Mouse (Mus musculus): Measurements from ENCODE around the gene Zfp691. TPM values are rescaled to one million over a fixed set of nuclear protein-coding genes. Genes with fewer than 3 reads are reported as not detected.

The Zfp691 gene
- polyA plus RNA-seq, 1 experiment from 2014 or later: 2.9 TPM

GRCm38 (mm10) chr4:119189864-119190263 lies 15.9 kb upstream of the Zfp691 start, which contains the start of gene Ermap:
Ermap (minus strand) TSS chr4:119190011.
- H3K27me3 ChIP-seq: no peaks in the 10 kb centered on the region
- peak within 1 kb of the TSS; percentile 88 for H3K4me2 ChIP-seq
- peak within 1 kb of the TSS; percentile 99 for H3K27ac ChIP-seq
- WGBS (ENCODE audit: insufficient replicate concordance): 11% methylated on average over 6 of the region's 6 CpGs
- H3K4me1 ChIP-seq (replicated peaks): peaks cover 73% of the 10 kb centered on the region
- no peaks in the 10 kb centered on the region for H3K9me3 ChIP-seq (replicated peaks)
- peak within 1 kb of the TSS; percentile 77 for H3K4me3 ChIP-seq (replicated peaks)
- peak within 1 kb of the TSS; percentile 91 for H3K9ac ChIP-seq
- DNase-seq: peak; percentile 87
- peak; percentile 92 for ATAC-seq (ENCODE audit: low read depth)
- H3K36me3 ChIP-seq: peaks cover 40% of the 10 kb centered on the region

DNA sequence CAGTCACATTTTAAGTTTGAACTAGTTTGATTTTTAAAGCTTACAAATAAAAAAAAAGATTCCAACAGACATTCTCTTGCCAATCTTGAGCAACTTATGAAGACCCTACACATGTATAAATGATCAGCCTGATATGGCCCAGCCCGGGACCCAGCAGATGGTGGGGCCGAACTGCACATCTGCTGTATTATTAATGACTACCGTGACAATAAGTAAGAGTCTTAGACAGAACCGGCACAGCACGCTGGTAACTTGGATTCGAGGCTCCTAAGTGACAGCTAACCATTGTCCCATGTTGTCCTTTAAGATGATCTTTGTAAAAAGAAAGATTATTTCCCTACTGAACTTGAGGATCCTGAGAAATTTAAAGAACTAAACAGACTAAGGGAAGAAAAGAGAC lies 15.4 kb upstream of the Zfp691 start:
- H3K4me2 ChIP-seq: peak overlapping the region; percentile 78

GRCm38 (mm10) chr4:119188060-119188785 lies 14.2 kb upstream of the Zfp691 start:
- Histone ChIP-seq H3K36me3 (peaks cover 57% of the 10 kb centered on the region), H3K4me1 (replicated peaks) (peaks cover 71% of the 10 kb centered on the region), H3K4me2 (peak overlapping the region; percentile 88), H3K27me3 (no peaks in the 10 kb centered on the region), H3K4me3 (replicated peaks) (peak overlapping the region; percentile 77), H3K27ac (peak overlapping the region; percentile 96), H3K9ac (peak overlapping the region; percentile 91), H3K9me3 (replicated peaks) (no peaks in the 10 kb centered on the region)
- WGBS (ENCODE audit: insufficient replicate concordance): 10% methylated on average over 11 of the region's 11 CpGs
- ATAC-seq (ENCODE audit: low read depth): peak; percentile 63
- DNase-seq: peak; percentile 72

More for the DNA sequence above, 15.4 kb upstream of the Zfp691 start:
- Histone ChIP-seq H3K27ac (peak overlapping the region; percentile 99), H3K36me3 (peaks cover 45% of the 10 kb centered on the region), H3K27me3 (no peaks in the 10 kb centered on the region), H3K4me1 (replicated peaks) (peaks cover 73% of the 10 kb centered on the region), H3K9ac (peak overlapping the region; percentile 91), H3K9me3 (replicated peaks) (no peaks in the 10 kb centered on the region), H3K4me3 (replicated peaks) (peak overlapping the region; percentile 77)
- no peak for ATAC-seq (ENCODE audit: low read depth)
- WGBS (ENCODE audit: insufficient replicate concordance): 14% methylated on average over 6 of the region's 6 CpGs
- DNase-seq: no peak

DNA sequence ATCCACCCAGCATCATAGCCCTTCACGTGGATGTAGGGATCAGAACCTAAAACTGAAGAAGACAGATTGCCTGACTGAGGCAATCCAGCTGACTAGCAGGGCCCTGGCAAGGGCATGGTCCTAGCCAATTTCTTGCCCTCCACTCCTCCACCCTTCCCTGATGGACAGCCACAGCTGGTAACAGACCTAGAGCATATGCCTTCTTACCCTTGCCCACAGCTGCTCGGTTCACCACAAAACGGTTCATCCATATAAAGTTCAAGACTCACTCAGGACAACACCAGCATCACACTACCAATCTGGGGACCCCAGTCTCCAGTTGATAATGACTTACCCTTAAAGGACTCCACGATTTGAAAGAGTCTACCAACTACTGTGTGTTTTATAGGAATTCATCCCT lies 11.8 kb upstream of the Zfp691 start:
- peaks cover 81% of the 10 kb centered on the region for H3K36me3 ChIP-seq
- ATAC-seq (ENCODE audit: low read depth): no peak
- WGBS (ENCODE audit: insufficient replicate concordance): 74% methylated on average over 4 of the region's 4 CpGs
- H3K4me3 ChIP-seq (replicated peaks): peak overlapping the region; percentile 77
- no peaks in the 10 kb centered on the region for H3K9me3 ChIP-seq (replicated peaks)
- peak overlapping the region; percentile 88 for H3K4me2 ChIP-seq
- H3K27me3 ChIP-seq: no peaks in the 10 kb centered on the region
- no peak for DNase-seq
- peak overlapping the region; percentile 47 for H3K27ac ChIP-seq
- H3K4me1 ChIP-seq (replicated peaks): peaks cover 69% of the 10 kb centered on the region
- H3K9ac ChIP-seq: peak overlapping the region; percentile 53

- H3K27ac ChIP-seq: peak overlapping the region; percentile 53; the same call in 1 of the 2 replicates
- peak overlapping the region; percentile 25 for H3K4me2 ChIP-seq
- peaks cover 89% of the 10 kb centered on the region for H3K4me1 ChIP-seq (replicated peaks)
- H3K36me3 ChIP-seq: peaks cover 100% of the 10 kb centered on the region
- no peaks in the 10 kb centered on the region for H3K9me3 ChIP-seq (replicated peaks)
- H3K4me3 ChIP-seq (replicated peaks): peak overlapping the region; percentile 20; the same call in 1 of the 2 replicates
- H3K9ac ChIP-seq: 0 out of 2 replicates have a peak overlapping the region, but pooled peaks have one; percentile 3
- H3K27me3 ChIP-seq: no peaks in the 10 kb centered on the region
- 55% methylated on average over 1 of the region's 1 CpGs for WGBS (ENCODE audit: insufficient replicate concordance)
- ATAC-seq (ENCODE audit: low read depth) (no peak), DNase-seq (no peak)
These were observed 9.5 kb upstream of the Zfp691 start for GRCm38 (mm10) chr4:119183525-119183924.

GRCm38 (mm10) chr4:119181456-119181855 lies 7.5 kb upstream of the Zfp691 start:
- ATAC-seq (ENCODE audit: low read depth) (no peak), DNase-seq (no peak)
- no peak overlapping the region; the same call in 1 of the 2 replicates for H3K4me2 ChIP-seq
- H3K27me3 ChIP-seq: no peaks in the 10 kb centered on the region
- peaks cover 100% of the 10 kb centered on the region for H3K36me3 ChIP-seq
- no peak overlapping the region for H3K4me3 ChIP-seq (replicated peaks)
- H3K27ac ChIP-seq: 0 out of 2 replicates have a peak overlapping the region, but pooled peaks have one; percentile 37
- peaks cover 87% of the 10 kb centered on the region for H3K4me1 ChIP-seq (replicated peaks)
- H3K9ac ChIP-seq: no peak overlapping the region
- no peaks in the 10 kb centered on the region for H3K9me3 ChIP-seq (replicated peaks)
- 64% methylated on average over 9 of the region's 9 CpGs for WGBS (ENCODE audit: insufficient replicate concordance)

GRCm38 (mm10) chr4:119180133-119180707 lies 6.2 kb upstream of the Zfp691 start:
- Histone ChIP-seq H3K9ac (no peak overlapping the region), H3K4me3 (replicated peaks) (0 out of 2 replicates have a peak overlapping the region, but pooled peaks have one; percentile 10), H3K27ac (peak overlapping the region; percentile 40; the same call in 1 of the 2 replicates), H3K27me3 (no peaks in the 10 kb centered on the region), H3K36me3 (peaks cover 97% of the 10 kb centered on the region), H3K9me3 (replicated peaks) (no peaks in the 10 kb centered on the region), H3K4me1 (replicated peaks) (peaks cover 74% of the 10 kb centered on the region), H3K4me2 (0 out of 2 replicates have a peak overlapping the region, but pooled peaks have one; percentile 2)
- no peak for DNase-seq
- no peak for ATAC-seq (ENCODE audit: low read depth)
- WGBS (ENCODE audit: insufficient replicate concordance): 39% methylated on average over 4 of the region's 4 CpGs

GRCm38 (mm10) chr4:119178331-119178730 lies 4.3 kb upstream of the Zfp691 start:
- no peak for ATAC-seq (ENCODE audit: low read depth)
- Histone ChIP-seq H3K4me3 (replicated peaks) (no peak overlapping the region), H3K4me2 (no peak overlapping the region), H3K9ac (no peak overlapping the region), H3K9me3 (replicated peaks) (no peaks in the 10 kb centered on the region), H3K36me3 (peaks cover 79% of the 10 kb centered on the region), H3K4me1 (replicated peaks) (peaks cover 70% of the 10 kb centered on the region), H3K27me3 (no peaks in the 10 kb centered on the region), H3K27ac (peak overlapping the region; percentile 24; the same call in 1 of the 2 replicates)
- 68% methylated on average over 18 of the region's 18 CpGs for WGBS (ENCODE audit: insufficient replicate concordance)
- DNase-seq: no peak

DNA sequence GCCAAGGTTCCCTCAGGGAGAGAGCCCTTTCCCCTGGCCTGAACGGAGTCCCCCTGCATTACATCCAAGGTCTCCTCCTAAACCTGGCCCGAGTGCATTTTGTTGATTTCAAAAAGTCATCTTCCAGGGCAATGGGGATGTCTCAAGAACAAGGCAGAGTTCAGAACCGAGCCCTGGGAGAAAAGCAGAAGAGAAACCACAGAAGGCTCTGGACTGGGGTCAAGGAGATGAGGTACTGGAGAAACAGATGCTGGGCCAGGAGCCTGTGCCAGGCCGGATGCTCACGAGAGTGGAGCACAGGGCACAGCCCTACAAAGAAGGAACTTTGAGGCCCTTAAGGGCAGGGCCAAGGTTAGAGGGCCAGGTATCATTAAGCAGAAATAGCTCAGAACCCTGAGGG lies 3.7 kb upstream of the Zfp691 start:
- Histone ChIP-seq H3K27ac (peak overlapping the region; percentile 24; the same call in 1 of the 2 replicates), H3K4me1 (replicated peaks) (peaks cover 71% of the 10 kb centered on the region), H3K9ac (no peak overlapping the region), H3K36me3 (peaks cover 72% of the 10 kb centered on the region), H3K27me3 (no peaks in the 10 kb centered on the region), H3K4me2 (no peak overlapping the region), H3K4me3 (replicated peaks) (no peak overlapping the region), H3K9me3 (replicated peaks) (no peaks in the 10 kb centered on the region)
- WGBS (ENCODE audit: insufficient replicate concordance): 74% methylated on average over 5 of the region's 5 CpGs
- no peak for ATAC-seq (ENCODE audit: low read depth)
- no peak for DNase-seq

- peak overlapping the region; percentile 91 for H3K9ac ChIP-seq
- H3K4me3 ChIP-seq (replicated peaks): peak overlapping the region; percentile 83
- DNase-seq (no peak), ATAC-seq (ENCODE audit: low read depth) (no peak)
- H3K4me2 ChIP-seq: peak overlapping the region; percentile 89
- peak overlapping the region; percentile 82 for H3K27ac ChIP-seq
- H3K36me3 ChIP-seq: peaks cover 52% of the 10 kb centered on the region
- WGBS (ENCODE audit: insufficient replicate concordance): 29% methylated on average over 18 of the region's 18 CpGs
- no peaks in the 10 kb centered on the region for H3K9me3 ChIP-seq (replicated peaks)
- no peaks in the 10 kb centered on the region for H3K27me3 ChIP-seq
- H3K4me1 ChIP-seq (replicated peaks): peaks cover 39% of the 10 kb centered on the region
These were observed 910 bp downstream of the Zfp691 start for GRCm38 (mm10) chr4:119172919-119173650.

GRCm38 (mm10) chr4:119167663-119168062 lies 6.3 kb downstream of the Zfp691 start:
- Histone ChIP-seq H3K9ac (no peak overlapping the region), H3K27me3 (no peaks in the 10 kb centered on the region), H3K4me3 (replicated peaks) (no peak overlapping the region), H3K27ac (no peak overlapping the region), H3K9me3 (replicated peaks) (no peaks in the 10 kb centered on the region), H3K4me2 (no peak overlapping the region), H3K4me1 (replicated peaks) (peaks cover 16% of the 10 kb centered on the region), H3K36me3 (peaks cover 26% of the 10 kb centered on the region)
- 2% methylated on average over 4 of the region's 4 CpGs for WGBS (ENCODE audit: insufficient replicate concordance)
- ATAC-seq (ENCODE audit: low read depth): peak; percentile 37; the same call in 1 of the 2 replicates
- DNase-seq: peak; percentile 70
